Mouse (Mus musculus): Measurements from ENCODE around the gene Ugt1a6a. TPM values are rescaled to one million over a fixed set of nuclear protein-coding genes. Genes with fewer than 3 reads are reported as not detected.
"Not testable (repeated sequence)": the region's sequence is repeated elsewhere in the genome, so short reads cannot be mapped to it uniquely, and the experiment has no call there.

Ugt1a6a gene
- total RNA-seq, 2 experiments from 2014 or later = 4.0 to 4.1 TPM

DNA sequence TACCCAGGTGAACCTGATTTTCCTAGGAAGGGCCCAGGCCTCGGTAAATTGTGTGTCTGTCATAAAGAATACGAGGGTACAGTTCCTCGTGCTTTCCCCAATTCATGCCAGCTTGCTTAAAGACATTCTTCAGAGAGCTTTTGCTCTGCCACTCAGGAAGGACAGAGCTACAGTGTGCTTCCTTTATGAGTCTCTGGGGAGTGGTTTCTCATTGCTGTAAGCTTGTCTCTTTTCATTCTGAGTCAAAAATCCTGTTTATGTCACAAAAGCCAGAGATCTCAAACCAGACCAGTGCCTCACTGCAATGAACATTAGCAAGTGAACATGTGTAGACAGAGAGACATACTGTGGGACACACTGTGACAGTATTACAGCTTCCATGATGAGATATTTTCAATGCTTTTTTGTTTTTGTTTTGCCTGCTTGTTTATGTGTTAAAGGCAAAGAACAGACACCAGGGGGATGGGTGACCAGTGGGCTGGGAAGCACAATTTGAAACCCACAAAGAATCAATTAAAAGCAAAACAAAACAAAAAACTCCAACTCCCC, 627 bp upstream of the Ugt1a6a start:
- DNase-seq = no peak
- intact Hi-C loops (cut with DNase I) = no loop called here

DNA sequence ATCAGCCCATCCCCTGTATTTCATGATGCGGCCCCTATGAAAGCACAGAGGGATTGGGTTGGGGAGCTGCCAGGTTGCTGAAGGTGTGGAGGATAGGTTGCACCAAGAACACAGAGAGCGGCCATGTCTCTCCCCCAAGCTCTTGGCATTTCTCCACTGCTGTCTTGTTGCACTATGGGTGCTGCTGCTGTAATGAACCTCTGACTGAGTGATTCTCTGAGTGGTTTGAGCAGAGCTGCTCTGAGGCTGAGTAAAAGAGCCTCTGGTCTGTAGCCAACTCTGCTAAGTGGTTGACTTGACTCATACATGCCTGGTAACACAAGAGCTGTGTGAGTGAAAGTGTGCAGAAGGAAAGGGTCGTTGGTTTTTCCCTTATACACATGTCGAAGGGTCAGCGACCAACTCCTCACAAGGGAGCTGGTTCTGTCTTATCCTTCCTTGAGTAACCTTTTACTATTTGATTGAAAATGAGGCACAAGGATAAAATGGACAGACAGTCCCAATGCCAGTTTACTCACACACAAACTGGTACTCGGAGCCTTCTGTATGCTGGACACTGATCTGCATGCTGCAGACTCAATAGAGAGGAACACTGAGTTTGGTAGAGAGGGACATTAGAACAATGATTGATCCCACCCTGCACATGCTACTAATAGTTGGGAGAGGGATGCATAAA, 758 bp downstream of the Ugt1a6a start:
- DNase-seq; intact Hi-C loops (cut with DNase I): not testable (repeated sequence)

DNA sequence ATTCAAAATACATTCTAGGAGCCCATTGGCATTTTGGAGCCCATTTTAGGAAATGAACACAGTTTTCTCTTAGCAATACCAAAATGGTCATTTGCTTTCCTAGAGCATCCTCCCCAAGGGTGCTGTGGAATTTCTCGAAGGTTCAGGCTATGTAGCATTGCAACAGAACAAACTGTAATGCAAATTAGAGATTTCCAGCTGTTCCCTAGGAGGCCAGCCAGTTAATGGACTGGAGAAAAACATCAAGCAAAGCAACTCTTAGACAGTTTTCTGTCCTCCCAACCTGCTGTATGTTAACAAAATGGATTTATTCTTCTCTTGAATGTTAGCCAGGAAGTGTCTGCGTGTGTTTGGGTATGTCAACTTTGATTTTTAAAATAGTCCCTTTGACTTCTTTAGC, 2.0 kb downstream of the Ugt1a6a start:
- no peak for DNase-seq
- intact Hi-C loops (cut with DNase I) = no loop called here

DNA sequence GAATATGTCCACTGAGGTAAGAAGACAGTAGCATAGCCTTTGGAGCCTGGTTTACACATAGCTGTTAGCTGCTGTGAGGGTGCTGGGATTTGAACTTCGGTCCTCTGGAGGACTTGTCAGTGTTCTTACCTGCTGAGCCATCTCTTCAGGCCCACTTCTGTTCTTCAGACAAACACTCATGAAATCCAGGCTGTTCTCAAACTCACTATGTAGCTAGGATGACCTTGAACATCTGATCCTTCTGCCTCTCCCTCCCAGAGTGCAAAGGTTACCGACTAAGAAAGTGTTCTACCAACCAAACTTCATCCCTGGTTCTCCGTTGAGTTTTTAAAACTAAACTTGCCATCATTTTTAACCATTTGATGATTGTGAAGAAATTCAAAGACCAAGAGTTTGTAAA, 2.7 kb downstream of the Ugt1a6a start:
- intact Hi-C loops (cut with DNase I) = no loop called here
- DNase-seq = no peak

DNA sequence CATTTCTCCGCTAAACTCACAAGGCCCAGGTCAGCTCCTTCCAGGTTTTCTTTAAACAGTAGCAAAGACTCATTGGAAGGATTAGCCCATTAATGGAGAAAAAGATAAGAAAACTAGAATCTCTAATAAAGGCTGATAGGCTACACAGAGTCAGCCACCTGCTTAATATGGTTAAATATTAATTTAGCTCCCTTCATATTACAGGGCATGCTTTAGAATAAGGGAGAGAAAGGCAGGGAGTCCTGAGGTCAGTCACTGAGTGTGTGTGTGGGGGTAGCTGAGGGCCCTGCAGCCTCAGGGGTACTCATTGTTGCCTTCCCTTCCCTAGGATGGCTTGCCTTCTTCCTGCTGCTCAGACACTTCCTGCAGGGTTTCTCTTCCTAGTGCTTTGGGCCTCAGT, 3.5 kb downstream of the Ugt1a6a start:
- no peak for DNase-seq
- intact Hi-C loops (cut with DNase I) = no loop called here

DNA sequence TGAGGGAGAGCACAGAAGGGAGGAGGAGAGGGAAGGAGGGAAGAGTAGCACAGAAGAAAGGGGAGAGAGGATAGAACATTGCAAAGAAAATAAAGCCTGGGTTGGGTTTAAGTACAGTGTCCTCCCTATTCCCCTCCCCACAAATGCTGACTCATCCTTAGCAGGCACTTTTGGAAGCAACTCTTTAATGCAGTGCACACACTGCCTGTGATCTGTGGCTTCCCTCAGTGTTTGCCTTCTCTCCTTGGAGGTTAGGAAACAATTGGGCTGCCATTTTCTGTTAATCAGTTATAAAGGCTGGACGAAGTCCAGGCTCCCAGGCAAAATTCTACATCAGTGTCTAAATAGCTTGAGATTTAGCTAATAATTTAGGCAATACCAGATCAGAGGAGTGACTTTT, 5.9 kb downstream of the Ugt1a6a start:
- not testable (repeated sequence) for DNase-seq

DNA sequence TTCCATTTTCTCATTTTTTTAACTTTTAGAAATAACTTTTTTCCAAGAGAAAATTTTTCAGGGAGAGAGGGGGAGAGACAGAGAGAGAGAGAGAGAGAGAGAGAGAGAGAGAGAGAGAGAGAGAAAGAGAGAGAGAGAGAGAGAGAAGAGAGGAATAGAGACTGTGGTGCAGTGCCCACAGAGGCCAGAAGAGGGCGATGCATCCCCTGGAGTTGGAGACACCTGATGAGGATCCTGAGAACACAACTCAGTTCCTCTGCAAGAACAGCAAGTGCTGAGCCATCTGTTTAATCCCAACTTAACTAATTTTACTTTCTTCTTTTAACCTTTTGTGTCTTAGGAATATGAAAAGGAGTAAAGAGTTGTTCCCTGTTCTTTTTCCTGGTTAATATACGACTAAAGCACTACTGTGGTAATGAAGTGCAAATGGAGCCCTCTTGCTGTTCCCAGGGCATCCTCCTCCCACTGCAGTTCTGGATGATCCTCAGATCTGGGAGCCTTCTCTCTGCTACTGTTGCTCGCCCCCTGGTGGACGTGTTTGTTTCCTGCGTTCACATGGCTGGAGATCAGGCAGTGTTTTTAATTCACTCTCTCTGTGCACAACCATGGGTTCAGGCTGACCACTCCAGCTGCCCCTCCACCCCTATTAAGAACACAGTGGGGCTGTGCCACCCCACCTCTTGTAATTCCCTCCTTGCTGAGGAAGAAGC, 9.5 kb downstream of the Ugt1a6a start:
- intact Hi-C loops (cut with DNase I) = not testable (repeated sequence)
- peak in 1 of 2 experiments; percentile 53 for DNase-seq

More for the DNA sequence above, 5.9 kb downstream of the Ugt1a6a start:
- intact Hi-C loops (cut with DNase I) = not testable (repeated sequence)

DNA sequence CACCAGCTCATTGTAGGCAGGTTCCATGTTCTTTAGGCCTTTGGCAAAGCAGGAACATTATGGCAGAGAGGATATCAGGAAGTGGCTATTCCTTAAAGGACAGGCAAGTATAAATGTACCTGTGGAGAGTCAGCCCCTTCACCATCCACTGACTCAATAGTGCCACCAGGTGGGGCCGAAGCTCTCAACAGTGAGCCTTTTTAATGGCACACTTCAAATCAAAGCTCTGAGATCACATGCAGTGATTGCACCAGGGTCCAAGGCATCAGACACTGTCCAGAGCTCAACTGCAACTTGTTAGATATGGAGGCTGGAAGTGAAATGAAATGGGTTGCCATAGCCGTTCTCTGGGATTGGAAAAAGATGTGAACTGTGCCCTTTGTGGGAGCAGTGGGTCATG, 10.7 kb downstream of the Ugt1a6a start:
- intact Hi-C loops (cut with DNase I); DNase-seq: not testable (repeated sequence)

DNA sequence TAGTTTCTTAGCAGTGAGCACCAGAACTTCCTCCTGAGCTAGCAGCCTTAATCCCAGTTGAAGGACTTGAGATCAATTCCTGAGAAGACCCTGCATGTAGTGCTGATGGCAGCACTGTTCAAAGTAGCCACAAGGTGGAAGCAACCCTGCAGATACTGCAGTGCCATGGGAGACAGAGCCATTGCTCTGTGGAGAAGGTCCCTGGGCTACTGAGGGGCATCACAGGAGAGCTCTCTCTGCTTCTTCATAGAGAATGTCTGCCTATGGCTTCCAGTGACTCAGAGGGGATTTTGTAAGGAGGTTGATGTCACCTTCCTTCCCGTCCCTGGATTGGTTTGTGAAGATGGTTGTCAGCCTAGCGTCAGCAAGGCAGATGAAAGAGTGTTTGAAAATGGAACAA, 15.5 kb downstream of the Ugt1a6a start:
- intact Hi-C loops (cut with DNase I); DNase-seq: not testable (repeated sequence)

DNA sequence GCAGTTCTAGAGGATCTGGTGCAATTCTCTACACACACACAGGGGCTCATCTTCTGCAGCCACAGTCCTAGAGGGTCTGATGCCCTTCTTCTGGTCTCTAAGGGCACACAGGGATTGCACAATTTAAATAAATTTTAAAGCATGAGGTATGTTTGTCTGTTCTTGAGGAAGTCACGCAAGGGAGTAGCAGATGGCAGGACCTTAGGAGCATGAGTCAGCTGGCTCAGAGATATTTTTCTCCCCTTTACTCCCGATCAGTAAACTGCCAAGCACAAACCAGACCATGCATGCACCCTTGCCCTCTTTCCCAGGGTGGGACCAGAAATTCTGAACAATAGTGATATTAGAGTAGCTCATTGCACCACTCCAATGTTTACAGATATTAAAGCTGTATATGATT, 23.8 kb downstream of the Ugt1a6a start:
- intact Hi-C loops (cut with DNase I) = no loop called here
- DNase-seq = no peak

DNA sequence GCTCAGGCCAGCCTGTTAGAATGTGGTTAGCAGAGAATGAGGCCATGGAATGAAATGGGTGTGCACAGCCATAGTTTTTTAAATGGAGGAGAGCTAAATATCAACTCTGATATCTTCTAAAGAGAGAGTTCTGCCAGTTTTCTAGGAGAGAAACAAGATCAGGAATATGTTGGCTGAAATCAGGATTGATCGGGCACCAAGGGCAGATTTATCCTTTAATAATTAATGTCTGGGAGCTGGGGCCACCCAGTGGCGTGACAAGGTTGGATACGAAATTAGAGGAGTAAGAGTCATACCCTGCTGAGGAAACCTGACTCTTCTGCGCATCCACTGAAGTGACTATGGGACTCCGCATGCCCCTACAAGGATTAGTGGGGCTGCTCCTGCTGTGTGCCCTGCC, 31.1 kb downstream of the Ugt1a6a start, which contains the start of gene Ugt1a5:
Gene Ugt1a5 (plus strand): TSS at position 302 of the 400 bp plus-strand sequence.
- no peak for DNase-seq
- intact Hi-C loops (cut with DNase I) = no loop called here

DNA sequence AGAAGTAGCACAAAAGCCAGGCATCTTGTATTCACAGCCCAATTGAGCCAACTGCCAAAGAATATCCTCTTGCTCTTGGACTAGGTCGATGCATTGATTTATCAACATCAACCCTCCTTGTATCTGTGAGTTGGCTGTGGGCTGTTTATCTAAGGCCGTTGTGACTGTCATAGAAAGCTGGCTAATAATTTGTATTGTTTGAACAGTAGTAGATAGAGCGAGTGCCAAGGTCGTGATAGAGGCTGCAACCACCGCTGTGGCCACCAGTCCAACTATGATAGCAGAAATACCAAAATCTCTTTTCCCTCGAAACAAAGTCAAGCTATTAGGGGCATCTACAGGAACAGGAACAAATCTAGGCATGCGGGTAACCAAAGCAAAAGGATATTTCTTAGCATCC, 37.6 kb downstream of the Ugt1a6a start:
- intact Hi-C loops (cut with DNase I) = not testable (repeated sequence)

DNA sequence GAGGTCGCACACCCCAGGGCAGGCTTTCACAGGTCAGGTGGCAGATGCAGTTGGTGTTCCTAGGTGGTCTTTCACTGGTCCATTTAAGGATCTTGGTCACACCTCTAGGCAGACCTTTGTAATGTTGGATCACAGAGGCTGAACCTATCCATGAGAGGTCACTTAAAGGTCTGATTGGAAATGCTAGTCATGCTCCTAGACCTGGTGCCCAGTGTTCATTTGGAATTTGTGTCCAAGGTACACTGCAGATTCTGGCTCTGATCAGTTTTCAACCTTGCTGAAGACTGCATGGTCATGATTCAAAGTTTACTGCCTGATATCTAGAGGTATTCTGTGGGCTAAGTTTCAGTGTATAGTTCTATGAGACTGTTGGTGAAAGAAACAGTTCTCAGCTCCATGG, 45.0 kb downstream of the Ugt1a6a start:
- no peak for DNase-seq
- intact Hi-C loops (cut with DNase I) = no loop called here

More for the DNA sequence above, 37.6 kb downstream of the Ugt1a6a start:
- not testable (repeated sequence) for DNase-seq

DNA sequence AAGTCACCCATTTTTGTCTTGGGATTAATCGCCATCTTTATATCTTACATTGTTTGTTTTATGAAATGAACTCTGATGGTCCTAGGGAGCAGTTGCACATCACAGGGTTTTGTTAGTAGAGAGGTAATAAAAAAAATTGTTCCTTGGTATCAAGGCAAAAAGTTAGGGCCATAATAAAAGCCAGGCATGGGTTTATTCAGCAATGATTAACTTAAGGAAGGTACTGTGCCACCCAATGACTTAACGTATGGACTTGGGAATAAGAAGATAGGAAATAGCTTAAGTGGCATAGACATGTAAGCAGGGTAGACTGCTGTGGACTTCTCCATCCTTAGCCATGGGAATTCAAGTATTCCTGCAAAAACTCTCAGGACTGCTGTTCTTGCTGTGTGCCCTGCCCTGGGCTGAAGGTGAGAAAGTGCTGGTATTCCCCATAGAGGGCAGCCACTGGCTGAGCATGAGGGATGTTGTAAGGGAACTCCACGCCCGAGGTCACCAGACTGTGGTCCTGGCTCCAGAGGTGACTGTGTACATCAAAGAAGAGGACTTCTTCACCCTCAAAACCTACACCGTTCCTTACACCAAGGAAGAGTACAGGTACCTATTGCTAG, 51.8 kb downstream of the Ugt1a6a start:
- no peak for DNase-seq
- intact Hi-C loops (cut with DNase I) = no loop called here

DNA sequence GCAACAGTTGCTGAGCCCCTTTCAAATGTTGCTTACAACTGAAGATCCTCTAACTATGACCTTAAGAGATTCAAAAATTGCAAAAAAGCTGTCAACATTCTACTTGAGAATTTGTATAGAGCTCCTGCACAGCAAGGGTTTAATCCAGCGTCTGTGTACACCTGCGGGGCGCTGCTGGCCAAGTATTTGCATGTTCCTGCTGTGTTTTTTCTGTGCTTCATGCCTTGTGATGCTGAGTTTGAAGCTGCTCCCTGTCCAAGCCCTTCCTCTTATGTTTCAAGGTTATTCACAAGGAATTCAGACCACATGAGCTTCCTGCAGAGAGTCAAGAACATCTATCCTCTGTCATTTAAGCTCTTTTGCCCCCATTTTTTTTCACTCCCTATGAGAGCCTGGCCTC, 57.5 kb downstream of the Ugt1a6a start:
- intact Hi-C loops (cut with DNase I) = no loop called here

DNA sequence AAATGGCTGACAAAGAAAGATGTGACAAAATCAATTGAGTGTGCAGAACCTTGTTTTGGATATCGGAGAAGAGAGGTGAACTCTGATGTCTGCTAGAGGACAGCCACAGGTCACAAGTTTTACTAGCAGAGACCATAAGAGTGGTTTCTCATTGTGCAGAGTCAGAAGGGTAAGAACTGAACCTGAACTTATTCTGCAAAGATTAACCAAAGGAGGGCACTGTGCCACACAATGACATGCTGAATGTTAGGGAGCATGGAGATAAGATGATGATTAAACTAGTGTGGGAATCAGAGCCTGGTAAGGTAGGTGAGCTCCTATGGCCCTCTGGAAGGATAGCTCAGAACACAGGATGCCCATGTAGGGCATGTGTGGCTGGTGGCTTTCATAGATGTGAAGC, 61.1 kb downstream of the Ugt1a6a start:
- intact Hi-C loops (cut with DNase I) = no loop called here
- no peak for DNase-seq

More for the DNA sequence above, 57.5 kb downstream of the Ugt1a6a start:
- DNase-seq = no peak

DNA sequence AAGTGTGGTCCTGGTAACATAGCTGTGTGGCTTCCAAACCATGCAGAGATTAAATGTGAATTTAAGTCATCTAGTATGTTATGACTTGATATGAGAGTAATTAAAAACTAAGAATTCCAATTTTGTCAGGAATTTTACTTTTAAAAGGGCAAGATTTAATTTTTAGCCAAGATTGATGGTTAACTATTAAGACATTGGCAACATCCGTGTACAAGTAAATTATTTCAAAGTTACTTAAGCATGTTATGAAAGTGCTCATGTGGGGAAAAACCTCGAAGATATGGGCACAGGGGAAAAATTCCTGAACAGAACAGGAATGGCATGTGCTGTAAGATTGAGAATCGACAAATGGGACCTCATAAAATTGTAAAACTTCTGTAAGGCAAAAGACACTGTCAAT, 62.8 kb downstream of the Ugt1a6a start:
- intact Hi-C loops (cut with DNase I) = no loop called here
- DNase-seq = no peak

DNA sequence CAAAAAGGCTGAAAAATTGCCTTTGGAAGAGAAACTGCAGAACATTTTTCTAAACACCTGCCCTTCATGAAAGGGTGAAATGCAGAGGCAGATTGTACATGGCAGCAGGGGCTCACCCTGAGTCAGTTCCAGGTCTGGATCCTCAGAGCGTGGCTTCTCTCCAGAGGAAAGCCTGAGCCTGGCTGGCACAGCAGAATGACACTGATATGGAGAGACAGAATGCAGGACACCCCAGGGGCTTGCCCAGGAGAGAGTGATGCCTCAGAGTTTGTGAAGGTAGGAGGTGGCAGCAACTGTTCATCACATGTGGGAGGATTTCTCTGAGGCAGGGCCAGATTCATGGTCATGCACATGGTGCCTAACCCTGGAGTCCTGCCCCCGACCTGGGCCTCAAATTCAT, 65.4 kb downstream of the Ugt1a6a start:
- intact Hi-C loops (cut with DNase I) = no loop called here
- DNase-seq = no peak

DNA sequence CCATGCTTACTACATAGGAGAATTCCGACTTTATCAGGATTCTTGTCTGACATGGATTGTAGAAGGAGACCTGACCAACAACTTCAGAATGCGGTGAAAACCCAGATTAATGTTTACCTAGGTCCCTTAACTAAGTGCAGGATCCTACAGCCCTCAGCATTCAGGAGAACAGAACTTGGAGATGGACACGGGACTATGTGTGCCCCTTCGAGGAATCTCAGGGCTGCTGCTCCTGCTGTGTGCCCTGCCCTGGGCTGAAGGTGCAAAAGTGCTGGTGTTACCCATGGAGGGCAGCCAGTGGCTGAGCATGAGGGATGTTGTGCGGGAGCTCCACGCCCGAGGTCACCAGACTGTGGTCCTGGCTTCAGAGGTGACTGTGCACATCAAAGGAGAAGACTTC, 65.8 kb downstream of the Ugt1a6a start, which contains the start of gene Ugt1a2:
Gene Ugt1a2 (plus strand): TSS at position 146 of the 400 bp plus-strand sequence.
- no peak for DNase-seq
- intact Hi-C loops (cut with DNase I) = no loop called here

DNA sequence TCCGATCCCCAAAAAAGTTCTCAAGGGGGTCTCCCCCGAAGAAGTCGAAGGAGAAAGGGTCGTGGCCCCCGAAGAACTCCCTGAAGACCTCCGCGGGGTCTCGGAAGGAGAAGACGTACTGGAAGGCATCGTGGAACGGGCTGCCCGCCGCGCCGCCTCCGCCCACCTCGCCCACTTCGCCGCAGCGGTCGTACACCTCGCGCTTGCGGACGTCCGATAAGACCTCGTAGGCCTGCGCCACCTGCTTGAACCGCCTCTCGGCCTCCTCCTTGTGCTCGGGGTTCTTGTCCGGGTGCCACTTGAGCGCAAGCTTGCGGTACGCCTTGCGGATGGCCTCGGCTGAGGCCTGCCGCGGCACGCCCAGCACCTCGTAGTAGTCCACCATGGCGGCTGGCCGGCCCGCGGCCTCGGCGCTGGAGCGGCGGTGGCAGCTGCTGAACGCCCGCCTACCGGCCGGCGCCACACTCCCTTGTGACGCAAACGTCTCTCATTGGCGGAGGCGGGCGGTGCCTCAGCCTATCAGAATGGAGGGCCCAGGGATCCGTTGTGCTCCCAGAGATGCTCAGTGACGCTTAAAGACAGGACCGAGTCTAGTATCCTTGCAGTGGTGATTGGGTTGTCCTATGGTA, 70.8 kb downstream of the Ugt1a6a start, which contains the start of gene Dnajb3:
Gene Dnajb3 (minus strand): TSS at position 489 of the 629 bp plus-strand sequence.
- intact Hi-C loops (cut with DNase I) = no loop called here
- peak; percentile 63 for DNase-seq
